Mouse (Mus musculus) spleen, adult 2 months (tissue): ENCODE results near the gene Dut. TPM values are rescaled to one million over a fixed set of nuclear protein-coding genes. Genes with fewer than 3 reads are reported as not detected.

Experiments used
- DNase-seq, 2 experiments: peaks; one replicate each; pipeline versions ENCODE4 v3.0.0 to v3.0.0-alpha.2; 2012 to 2021; ENCODE audit warnings: low spot score in 2 of 2, low read depth in 1 of 2
- H3K27ac ChIP-seq: fragments of 200-500 bp; 2 replicates; pipeline ENCODE4 v1.5.1; 2012; ENCODE audit warnings: low read length, inconsistent platforms; ENCODE audit not compliant: insufficient read depth
- H3K27me3 ChIP-seq: fragments of 200-500 bp; 2 replicates; pipeline ENCODE4 v1.6.1; 2012; ENCODE audit warnings: mild to moderate bottlenecking, moderate library complexity, low read length, inconsistent platforms; ENCODE audit not compliant: control insufficient read depth, insufficient read depth
- H3K36me3 ChIP-seq: fragments of 200-500 bp; 2 replicates; pipeline ENCODE4 v1.6.1; 2012; ENCODE audit warnings: mild to moderate bottlenecking, low read length, inconsistent platforms; ENCODE audit not compliant: control insufficient read depth, insufficient read depth
- H3K4me1 ChIP-seq: fragments of 200-500 bp; 2 replicates; pipeline ENCODE4 v1.6.1; 2011; ENCODE audit warnings: inconsistent platforms; ENCODE audit not compliant: control insufficient read depth, insufficient read depth, insufficient read length
- H3K4me3 ChIP-seq: fragments of 200-500 bp; 2 replicates; pipeline ENCODE4 v1.5.1; 2011; ENCODE audit warnings: mild to moderate bottlenecking, inconsistent platforms; ENCODE audit not compliant: insufficient read depth, insufficient read length; ENCODE audit errors: extremely low read depth
- CTCF ChIP-seq: fragments of 200-500 bp; IDR thresholded peaks from 2 replicates; pipeline ENCODE4 v1.5.1; 2011; ENCODE audit warnings: mild to moderate bottlenecking, inconsistent platforms; ENCODE audit not compliant: insufficient read depth, insufficient read length, insufficient replicate concordance; ENCODE audit errors: extremely low read depth
- POLR2A ChIP-seq: fragments of 200-500 bp; IDR thresholded peaks from 2 replicates; pipeline ENCODE4 v1.6.1; 2011; ENCODE audit warnings: low read depth, low read length, inconsistent platforms
- WGBS: fragments of 180-500 bp; shearing (Covaris S2); methylation state at CpG from one replicate; pipeline ENCODE4 v1.1.7; 2018; 5-methylcytosine and 5-hydroxymethylcytosine counted together
- polyA plus RNA-seq: library from polyadenylated mRNA; depleted of rRNA; stranded (reverse); fragments of >200 nt; gene quantifications from 2 replicates; pipeline ENCODE4 v1.2.3, GENCODE M21; 2012

Dut gene
- polyA plus RNA-seq, 1 experiment = 14.3 TPM

- Histone ChIP-seq H3K4me1 (no peaks in the 10 kb centered on the region), H3K4me3 (no peak overlapping the region), H3K27me3 (no peaks in the 10 kb centered on the region; the same call in 1 of the 2 replicates), H3K27ac (no peak overlapping the region), H3K36me3 (no peaks in the 10 kb centered on the region)
- no peak for DNase-seq
- WGBS = 93% methylated on average over 3 of the region's 3 CpGs
- TF ChIP-seq CTCF = no peak
- no peak for TF ChIP-seq POLR2A
These were observed 27.7 kb upstream of the Dut start for GRCm38 (mm10) chr2:125219268-125219667.

GRCm38 (mm10) chr2:125221673-125222072 is 25.3 kb upstream of the Dut start:
- TF ChIP-seq CTCF = no peak
- no peak for TF ChIP-seq POLR2A
- H3K4me1 ChIP-seq = no peaks in the 10 kb centered on the region
- no peak overlapping the region for H3K4me3 ChIP-seq
- H3K27me3 ChIP-seq = no peaks in the 10 kb centered on the region; the same call in 1 of the 2 replicates
- H3K27ac ChIP-seq = no peak overlapping the region
- WGBS = 77% methylated on average over 1 of the region's 1 CpGs
- no peak for DNase-seq
- no peaks in the 10 kb centered on the region for H3K36me3 ChIP-seq

GRCm38 (mm10) chr2:125228472-125229409 is 18.2 kb upstream of the Dut start:
- TF ChIP-seq CTCF (no peak), POLR2A (no peak)
- Histone ChIP-seq H3K27ac (no peak overlapping the region), H3K27me3 (no peaks in the 10 kb centered on the region), H3K4me1 (no peaks in the 10 kb centered on the region), H3K36me3 (no peaks in the 10 kb centered on the region), H3K4me3 (no peak overlapping the region)
- no peak for DNase-seq
- 81% methylated on average over 11 of the region's 11 CpGs for WGBS

GRCm38 (mm10) chr2:125232183-125232582 is 14.8 kb upstream of the Dut start:
- no peak for DNase-seq
- H3K4me3 ChIP-seq = no peak overlapping the region
- no peaks in the 10 kb centered on the region for H3K27me3 ChIP-seq
- no peak overlapping the region for H3K27ac ChIP-seq
- TF ChIP-seq CTCF = no peak
- no peak for TF ChIP-seq POLR2A
- no peaks in the 10 kb centered on the region for H3K36me3 ChIP-seq
- no peaks in the 10 kb centered on the region for H3K4me1 ChIP-seq
- 90% methylated on average over 4 of the region's 4 CpGs for WGBS

GRCm38 (mm10) chr2:125233537-125233936 is 13.5 kb upstream of the Dut start:
- no peaks in the 10 kb centered on the region for H3K36me3 ChIP-seq
- no peak overlapping the region for H3K4me3 ChIP-seq
- WGBS = 59% methylated on average over 2 of the region's 2 CpGs
- no peak for DNase-seq
- H3K27me3 ChIP-seq = no peaks in the 10 kb centered on the region
- H3K27ac ChIP-seq = no peak overlapping the region
- no peak for TF ChIP-seq POLR2A
- no peak for TF ChIP-seq CTCF
- H3K4me1 ChIP-seq = no peaks in the 10 kb centered on the region

GRCm38 (mm10) chr2:125234049-125234448 is 12.9 kb upstream of the Dut start:
- Histone ChIP-seq H3K36me3 (no peaks in the 10 kb centered on the region), H3K4me1 (no peaks in the 10 kb centered on the region), H3K27me3 (no peaks in the 10 kb centered on the region), H3K27ac (no peak overlapping the region), H3K4me3 (no peak overlapping the region)
- DNase-seq = no peak
- 88% methylated on average over 2 of the region's 2 CpGs for WGBS
- TF ChIP-seq POLR2A = no peak
- TF ChIP-seq CTCF = no peak
